Mouse (Mus musculus) liver, embryonic 14.5 days (tissue): Measurements from ENCODE around the gene Stx7.

Experiments
- CTCF ChIP-seq: IDR thresholded peaks from 2 replicates; pipeline ENCODE4 v1.5.1; 2016; ENCODE audit warnings: antibody characterized with exemption, low read depth, control low read depth
- EP300 ChIP-seq: IDR thresholded peaks from 2 replicates; pipeline ENCODE4 v1.6.1; 2016; ENCODE audit warnings: antibody characterized with exemption, low read depth

DNA sequence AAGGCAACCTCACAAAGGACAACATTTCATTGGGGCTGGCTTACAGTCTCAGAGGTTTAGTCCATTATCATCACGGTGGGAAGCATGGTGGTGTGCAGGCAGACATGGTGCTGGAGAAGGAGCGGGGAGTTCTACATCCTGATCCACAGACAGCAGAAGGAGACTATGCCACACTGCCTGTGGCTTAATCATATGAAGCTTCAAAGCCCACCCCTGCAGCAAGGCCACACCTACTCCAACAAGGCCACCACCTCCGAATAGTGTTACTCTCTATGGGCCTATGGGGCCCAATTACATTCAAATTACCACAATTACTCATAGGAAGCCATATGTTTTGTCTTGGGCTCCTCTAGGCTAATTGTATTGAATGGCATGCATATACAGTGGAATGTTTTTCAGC, 51.0 kb downstream of the Stx7 start:
- no peak for TF ChIP-seq CTCF
- TF ChIP-seq EP300, result no peak
